Mouse (Mus musculus): ENCODE measurements around the gene Fsd1.
A peak's percentile ranks its signal among the peaks of the same experiment; 100 is the strongest.
"Not testable (repeated sequence)": the region's sequence is repeated elsewhere in the genome, so short reads cannot be mapped to it uniquely, and the experiment has no call there.

The Fsd1 gene

GRCm38 (mm10) chr17:55986030-55986961, at the start of gene Fsd1:
Fsd1 (plus strand) TSS chr17:55986509.
- DNase-seq, result peak in 1 of 2 experiments; percentile 45

- not testable (repeated sequence) for DNase-seq
These were observed 41.9 kb upstream of the Fsd1 start for GRCm38 (mm10) chr17:55944387-55944865.

GRCm38 (mm10) chr17:55944866-55945682, 41.2 kb upstream of the Fsd1 start:
- DNase-seq, result peak; percentile 96 to 98

GRCm38 (mm10) chr17:55945696-55946095, 40.6 kb upstream of the Fsd1 start:
- no peak for DNase-seq

GRCm38 (mm10) chr17:55948647-55949046, 37.7 kb upstream of the Fsd1 start:
- no peak for DNase-seq

- DNase-seq, result no peak
These were observed 36.9 kb upstream of the Fsd1 start, which contains the start of gene Zfp119b for GRCm38 (mm10) chr17:55949400-55949799. Zfp119b (minus strand) TSS chr17:55949500.

- DNase-seq, result no peak
These were observed 35.7 kb upstream of the Fsd1 start for GRCm38 (mm10) chr17:55950601-55951000.

- peak in 1 of 2 experiments; percentile 25 for DNase-seq
These were observed 34.3 kb upstream of the Fsd1 start for GRCm38 (mm10) chr17:55952041-55952440.

GRCm38 (mm10) chr17:55952447-55953027, 33.8 kb upstream of the Fsd1 start, which contains the start of gene Ebi3:
Ebi3 (plus strand) TSS chr17:55952640.
- peak in 1 of 2 experiments; percentile 23 for DNase-seq

GRCm38 (mm10) chr17:55953751-55954150, 32.6 kb upstream of the Fsd1 start:
- DNase-seq, result no peak

GRCm38 (mm10) chr17:55954229-55954628, 32.1 kb upstream of the Fsd1 start:
- DNase-seq, result peak in 1 of 2 experiments; percentile 32

- DNase-seq, result peak; percentile 87 to 92
These were observed 30.2 kb upstream of the Fsd1 start for GRCm38 (mm10) chr17:55956129-55956528.

- DNase-seq, result no peak
These were observed 29.7 kb upstream of the Fsd1 start for GRCm38 (mm10) chr17:55956591-55956990.

GRCm38 (mm10) chr17:55957168-55957567, 29.1 kb upstream of the Fsd1 start:
- DNase-seq, result peak; percentile 82 to 86

- peak in 1 of 2 experiments; percentile 32 for DNase-seq
These were observed 28.4 kb upstream of the Fsd1 start for GRCm38 (mm10) chr17:55957726-55958583.

- DNase-seq, result peak in 1 of 2 experiments; percentile 26
These were observed 27.8 kb upstream of the Fsd1 start for GRCm38 (mm10) chr17:55958584-55958886.

- peak; percentile 92 to 97 for DNase-seq
These were observed 27.2 kb upstream of the Fsd1 start, which contains the start of gene Yju2 for GRCm38 (mm10) chr17:55958918-55959728. Yju2 (plus strand) TSS chr17:55959099.

- peak in 1 of 2 experiments; percentile 29 for DNase-seq
These were observed 26.2 kb upstream of the Fsd1 start for GRCm38 (mm10) chr17:55959946-55960740.

GRCm38 (mm10) chr17:55960791-55961190, 25.5 kb upstream of the Fsd1 start:
- DNase-seq, result peak in 1 of 2 experiments; percentile 31

- peak in 1 of 2 experiments; percentile 23 for DNase-seq
These were observed 24.7 kb upstream of the Fsd1 start for GRCm38 (mm10) chr17:55961631-55962030.
